Mouse (Mus musculus): ENCODE measurements at regions not wholly inside any gene's neighbourhood (a gene's known extent, or its start where the extent isn't known, plus 50 kb on each side); places are given as distances from the start of the nearest gene placed in this dataset.

- Histone ChIP-seq H3K4me3 (no peak overlapping the region), H3K4me1 (replicated peaks) (0 out of 2 replicates have a peak, but pooled peaks cover 7% of the 10 kb centered on the region), H3K36me3 (no peaks in the 10 kb centered on the region), H3K9me3 (replicated peaks) (no peaks in the 10 kb centered on the region), H3K9ac (no peak overlapping the region), H3K27me3 (replicated peaks) (no peaks in the 10 kb centered on the region), H3K27ac (ENCODE audit: poor library complexity, severe bottlenecking) (no peak overlapping the region), H3K4me2 (no peak overlapping the region)
- no peak for ATAC-seq (ENCODE audit: insufficient number of reproducible peaks, low FRiP score)
- 49% methylated on average over 12 of the region's 12 CpGs for WGBS
Measured at GRCm38 (mm10) chr3:144011456-144012025, 193.5 kb downstream of the Lmo4 start.

- H3K4me3 ChIP-seq = no peak overlapping the region
Measured at GRCm38 (mm10) chr3:144010558-144010957, 194.5 kb downstream of the Lmo4 start.

GRCm38 (mm10) chr3:144007111-144007619 lies 197.9 kb downstream of the Lmo4 start:
- no peaks in the 10 kb centered on the region for H3K9me3 ChIP-seq (replicated peaks)
- H3K4me3 ChIP-seq = no peak overlapping the region
- H3K4me2 ChIP-seq = no peak overlapping the region
- WGBS = 80% methylated on average over 4 of the region's 4 CpGs
- H3K9ac ChIP-seq = no peak overlapping the region
- ATAC-seq (ENCODE audit: insufficient number of reproducible peaks, low FRiP score) = no peak
- H3K4me1 ChIP-seq (replicated peaks) = 0 out of 2 replicates have a peak, but pooled peaks cover 3% of the 10 kb centered on the region
- no peaks in the 10 kb centered on the region for H3K27me3 ChIP-seq (replicated peaks)
- no peak overlapping the region for H3K27ac ChIP-seq (ENCODE audit: poor library complexity, severe bottlenecking)
- no peaks in the 10 kb centered on the region for H3K36me3 ChIP-seq

More at GRCm38 (mm10) chr3:144010558-144010957, 194.5 kb downstream of the Lmo4 start:
- H3K9ac ChIP-seq = no peak overlapping the region
- no peaks in the 10 kb centered on the region for H3K9me3 ChIP-seq (replicated peaks)
- no peaks in the 10 kb centered on the region for H3K36me3 ChIP-seq
- peak overlapping the region; percentile 52 for H3K4me2 ChIP-seq
- H3K4me1 ChIP-seq (replicated peaks) = 0 out of 2 replicates have a peak, but pooled peaks cover 7% of the 10 kb centered on the region
- H3K27ac ChIP-seq (ENCODE audit: poor library complexity, severe bottlenecking) = no peak overlapping the region
- 19% methylated on average over 6 of the region's 6 CpGs for WGBS
- H3K27me3 ChIP-seq (replicated peaks) = no peaks in the 10 kb centered on the region
- no peak for ATAC-seq (ENCODE audit: insufficient number of reproducible peaks, low FRiP score)

- H3K4me2 ChIP-seq = no peak overlapping the region
- no peaks in the 10 kb centered on the region for H3K36me3 ChIP-seq
- H3K4me1 ChIP-seq (replicated peaks) = no peaks in the 10 kb centered on the region
- no peak overlapping the region for H3K9ac ChIP-seq
- 83% methylated on average over 8 of the region's 8 CpGs for WGBS
- no peak overlapping the region for H3K4me3 ChIP-seq
- ATAC-seq (ENCODE audit: insufficient number of reproducible peaks, low FRiP score) = no peak
- H3K27ac ChIP-seq (ENCODE audit: poor library complexity, severe bottlenecking) = no peak overlapping the region
- no peaks in the 10 kb centered on the region for H3K9me3 ChIP-seq (replicated peaks)
- no peaks in the 10 kb centered on the region for H3K27me3 ChIP-seq (replicated peaks)
Measured at GRCm38 (mm10) chr3:143997909-143998308, 207.1 kb downstream of the Lmo4 start.

- H3K4me3 ChIP-seq = no peak overlapping the region
- H3K36me3 ChIP-seq = no peaks in the 10 kb centered on the region
- 88% methylated on average over 3 of the region's 3 CpGs for WGBS
- no peak overlapping the region for H3K27ac ChIP-seq (ENCODE audit: poor library complexity, severe bottlenecking)
- no peak overlapping the region for H3K9ac ChIP-seq
- H3K9me3 ChIP-seq (replicated peaks) = no peaks in the 10 kb centered on the region
- H3K4me1 ChIP-seq (replicated peaks) = peaks cover 7% of the 10 kb centered on the region; the same call in 1 of the 2 replicates
- no peak overlapping the region for H3K4me2 ChIP-seq
- H3K27me3 ChIP-seq (replicated peaks) = no peaks in the 10 kb centered on the region
- no peak for ATAC-seq (ENCODE audit: insufficient number of reproducible peaks, low FRiP score)
Measured at GRCm38 (mm10) chr3:143995045-143995444, 210.0 kb downstream of the Lmo4 start.

- no peak overlapping the region for H3K4me2 ChIP-seq
- 75% methylated on average over 4 of the region's 4 CpGs for WGBS
- H3K9ac ChIP-seq = no peak overlapping the region
- no peaks in the 10 kb centered on the region for H3K27me3 ChIP-seq (replicated peaks)
- ATAC-seq (ENCODE audit: insufficient number of reproducible peaks, low FRiP score) = no peak
- H3K4me1 ChIP-seq (replicated peaks) = peaks cover 7% of the 10 kb centered on the region; the same call in 1 of the 2 replicates
- no peak overlapping the region for H3K4me3 ChIP-seq
- H3K27ac ChIP-seq (ENCODE audit: poor library complexity, severe bottlenecking) = no peak overlapping the region
- no peaks in the 10 kb centered on the region; the same call in 1 of the 2 replicates for H3K9me3 ChIP-seq (replicated peaks)
- no peaks in the 10 kb centered on the region for H3K36me3 ChIP-seq
Measured at GRCm38 (mm10) chr3:143988991-143989390, 216.0 kb downstream of the Lmo4 start.

GRCm38 (mm10) chr3:143988037-143988436 lies 217.0 kb downstream of the Lmo4 start:
- Histone ChIP-seq H3K36me3 (no peaks in the 10 kb centered on the region), H3K27me3 (replicated peaks) (no peaks in the 10 kb centered on the region), H3K9ac (no peak overlapping the region), H3K4me1 (replicated peaks) (peaks cover 7% of the 10 kb centered on the region; the same call in 1 of the 2 replicates), H3K9me3 (replicated peaks) (no peaks in the 10 kb centered on the region; the same call in 1 of the 2 replicates), H3K4me2 (no peak overlapping the region), H3K4me3 (no peak overlapping the region), H3K27ac (ENCODE audit: poor library complexity, severe bottlenecking) (no peak overlapping the region)
- WGBS = 90% methylated on average over 5 of the region's 5 CpGs
- ATAC-seq (ENCODE audit: insufficient number of reproducible peaks, low FRiP score) = no peak

- 89% methylated on average over 2 of the region's 2 CpGs for WGBS
Measured at GRCm38 (mm10) chr3:143986798-143987197, 218.2 kb downstream of the Lmo4 start.

GRCm38 (mm10) chr3:143986200-143986506 lies 218.9 kb downstream of the Lmo4 start:
- no peak overlapping the region for H3K9ac ChIP-seq
- no peaks in the 10 kb centered on the region for H3K36me3 ChIP-seq
- H3K27me3 ChIP-seq (replicated peaks) = no peaks in the 10 kb centered on the region
- no peaks in the 10 kb centered on the region; the same call in 1 of the 2 replicates for H3K9me3 ChIP-seq (replicated peaks)
- no peak overlapping the region for H3K27ac ChIP-seq (ENCODE audit: poor library complexity, severe bottlenecking)
- no peak overlapping the region for H3K4me3 ChIP-seq
- H3K4me2 ChIP-seq = no peak overlapping the region
- H3K4me1 ChIP-seq (replicated peaks) = peaks cover 7% of the 10 kb centered on the region; the same call in 1 of the 2 replicates
- ATAC-seq (ENCODE audit: insufficient number of reproducible peaks, low FRiP score) = no peak
- WGBS = 74% methylated on average over 5 of the region's 5 CpGs

More at GRCm38 (mm10) chr3:143986798-143987197, 218.2 kb downstream of the Lmo4 start:
- Histone ChIP-seq H3K4me1 (replicated peaks) (peaks cover 7% of the 10 kb centered on the region; the same call in 1 of the 2 replicates), H3K4me2 (no peak overlapping the region), H3K9ac (no peak overlapping the region), H3K9me3 (replicated peaks) (no peaks in the 10 kb centered on the region; the same call in 1 of the 2 replicates), H3K4me3 (no peak overlapping the region), H3K36me3 (no peaks in the 10 kb centered on the region), H3K27me3 (replicated peaks) (no peaks in the 10 kb centered on the region), H3K27ac (ENCODE audit: poor library complexity, severe bottlenecking) (no peak overlapping the region)
- no peak for ATAC-seq (ENCODE audit: insufficient number of reproducible peaks, low FRiP score)

GRCm38 (mm10) chr3:143985349-143986199 lies 219.4 kb downstream of the Lmo4 start:
- H3K9ac ChIP-seq = no peak overlapping the region
- no peaks in the 10 kb centered on the region for H3K27me3 ChIP-seq (replicated peaks)
- H3K9me3 ChIP-seq (replicated peaks) = no peaks in the 10 kb centered on the region; the same call in 1 of the 2 replicates
- no peak overlapping the region for H3K4me3 ChIP-seq
- no peak overlapping the region for H3K4me2 ChIP-seq
- WGBS = 79% methylated on average over 6 of the region's 6 CpGs
- H3K36me3 ChIP-seq = no peaks in the 10 kb centered on the region
- peaks cover 6% of the 10 kb centered on the region; the same call in 1 of the 2 replicates for H3K4me1 ChIP-seq (replicated peaks)
- ATAC-seq (ENCODE audit: insufficient number of reproducible peaks, low FRiP score) = no peak
- no peak overlapping the region for H3K27ac ChIP-seq (ENCODE audit: poor library complexity, severe bottlenecking)

GRCm38 (mm10) chr3:143978703-143979102 lies 226.3 kb downstream of the Lmo4 start:
- Histone ChIP-seq H3K4me3 (no peak overlapping the region), H3K4me1 (replicated peaks) (no peaks in the 10 kb centered on the region), H3K36me3 (no peaks in the 10 kb centered on the region), H3K9ac (no peak overlapping the region), H3K27ac (ENCODE audit: poor library complexity, severe bottlenecking) (no peak overlapping the region), H3K27me3 (replicated peaks) (no peaks in the 10 kb centered on the region), H3K9me3 (replicated peaks) (no peaks in the 10 kb centered on the region), H3K4me2 (no peak overlapping the region)
- WGBS = 91% methylated on average over 2 of the region's 2 CpGs
- ATAC-seq (ENCODE audit: insufficient number of reproducible peaks, low FRiP score) = no peak
